Mouse (Mus musculus) CD8-positive naive resting alpha-beta T cell, adult 2 months (primary cell): Measurements from ENCODE around the gene Rnf181.

Source experiments
- DNase-seq, 2 experiments: peaks; one replicate each; pipeline ENCODE4 v3.0.0; 2022; ENCODE audit warnings: low read depth in 2 of 2, low spot score in 2 of 2

Gene Rnf181

DNA sequence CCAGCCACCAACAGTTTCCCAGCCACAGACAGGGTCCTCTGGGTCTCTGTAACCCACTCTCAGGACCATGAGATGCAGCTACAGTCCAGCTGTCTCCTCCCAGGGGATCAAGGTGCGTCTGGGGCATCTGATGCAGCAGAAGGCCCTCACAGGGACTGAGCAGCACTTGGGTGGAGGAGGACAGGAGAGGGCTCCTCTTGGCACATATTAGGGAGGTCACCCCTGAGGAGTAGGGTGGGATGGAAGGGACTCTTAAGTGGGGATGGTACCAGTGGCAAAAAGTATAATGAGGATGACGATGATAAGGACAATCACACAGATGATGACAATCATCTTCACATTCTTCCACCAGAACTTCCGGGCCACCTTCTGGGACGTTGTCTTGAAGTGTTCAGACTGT, 18.5 kb upstream of the Rnf181 start:
- DNase-seq: no peak

- no peak for DNase-seq
Observed at GRCm38 (mm10) chr6:72383952-72384351, 17.2 kb upstream of the Rnf181 start.

- no peak for DNase-seq
Observed at GRCm38 (mm10) chr6:72383142-72383820, 16.5 kb upstream of the Rnf181 start.

DNA sequence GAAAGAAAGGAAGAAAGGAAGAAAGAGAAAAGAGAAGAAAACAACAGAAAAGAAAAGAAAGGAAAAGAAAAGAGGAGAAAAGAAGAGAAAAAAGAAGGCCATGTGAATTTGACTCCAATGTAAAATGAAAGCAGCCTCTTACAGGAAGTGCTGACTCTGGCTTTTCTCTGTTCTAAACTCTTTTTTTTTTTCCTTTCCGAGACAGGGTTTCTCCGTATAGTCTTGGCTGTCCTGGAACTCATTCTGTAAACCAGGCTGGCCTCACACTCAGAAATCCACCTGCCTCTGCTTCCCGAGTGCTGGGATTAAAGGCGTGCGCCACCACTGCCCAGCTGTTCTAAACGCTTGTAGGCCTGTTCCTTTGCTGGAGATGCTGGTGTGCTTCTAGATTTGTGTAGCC, 15.7 kb upstream of the Rnf181 start:
- DNase-seq: no peak

DNA sequence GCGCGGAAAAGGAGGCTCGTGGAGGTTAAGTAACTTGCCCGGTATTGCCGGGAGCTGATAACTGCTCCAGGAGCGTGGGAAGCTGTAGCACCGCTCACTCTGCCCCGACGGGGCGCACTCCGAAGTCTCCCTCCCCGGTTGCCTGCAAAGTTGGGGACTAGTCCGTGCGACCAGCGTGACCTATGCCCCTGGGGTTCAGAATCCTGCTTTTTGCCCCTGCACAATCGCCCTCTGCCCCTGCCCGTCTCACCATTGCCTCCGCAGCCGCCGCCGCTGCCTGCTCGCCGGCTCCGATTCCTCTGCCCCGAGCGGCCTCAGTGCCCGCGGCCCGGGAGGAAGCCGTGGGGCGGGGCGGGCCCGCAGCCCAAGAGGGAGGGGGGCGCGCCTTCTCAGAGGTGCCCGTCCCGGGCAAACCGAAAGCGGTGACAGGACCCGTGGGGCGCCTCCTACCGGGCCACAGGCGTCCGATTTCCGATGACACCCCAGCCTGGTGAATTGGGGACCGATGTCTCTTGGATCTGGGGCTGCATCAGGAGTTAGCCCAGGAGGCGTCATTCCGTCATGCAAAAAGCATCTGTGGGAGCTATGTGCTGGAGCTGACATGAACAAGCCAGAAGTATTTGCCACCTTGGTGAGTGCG, 13.5 kb upstream of the Rnf181 start, which contains the start of gene Vamp5:
TSS of gene Vamp5 (minus strand) at position 338 of the 640 bp plus-strand sequence.
- peak; percentile 84 to 85 for DNase-seq

GRCm38 (mm10) chr6:72379377-72380130, 12.8 kb upstream of the Rnf181 start:
- no peak for DNase-seq

- no peak for DNase-seq
Observed at GRCm38 (mm10) chr6:72378510-72379234, 11.9 kb upstream of the Rnf181 start.

DNA sequence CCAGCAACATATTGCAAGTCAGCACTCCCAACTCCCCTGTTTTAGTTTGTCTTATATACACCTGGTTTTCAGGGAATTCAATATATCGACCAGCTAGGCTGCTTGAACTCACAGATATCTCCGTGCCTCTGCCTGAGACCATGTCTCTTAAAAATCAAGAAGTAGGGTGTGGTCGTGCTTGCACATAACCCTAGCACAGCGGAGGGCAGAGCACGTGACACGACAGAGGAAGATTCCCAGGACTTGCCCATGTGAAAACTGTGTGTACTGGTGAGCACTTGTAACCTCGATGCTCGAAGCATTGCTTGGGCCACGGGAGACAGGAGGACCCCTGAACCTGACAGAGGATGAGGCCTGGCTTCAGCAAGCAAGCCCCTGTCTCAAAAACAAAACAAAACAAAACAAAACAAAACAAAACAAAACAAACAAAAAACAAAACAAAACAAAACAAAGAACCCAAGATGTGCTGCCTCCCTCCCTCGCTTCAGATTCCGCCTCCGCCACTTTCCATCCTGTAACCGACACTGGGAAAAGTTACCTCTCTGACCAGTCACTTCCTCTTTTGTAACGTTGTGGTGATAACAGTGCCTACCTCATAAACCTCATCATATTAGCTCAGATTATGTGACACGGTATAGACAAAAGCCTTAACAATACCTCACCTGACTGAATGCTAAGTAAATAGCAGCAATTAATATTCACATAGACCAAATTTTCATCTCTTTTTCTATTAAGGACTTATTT, 8.2 kb upstream of the Rnf181 start:
- no peak for DNase-seq

DNA sequence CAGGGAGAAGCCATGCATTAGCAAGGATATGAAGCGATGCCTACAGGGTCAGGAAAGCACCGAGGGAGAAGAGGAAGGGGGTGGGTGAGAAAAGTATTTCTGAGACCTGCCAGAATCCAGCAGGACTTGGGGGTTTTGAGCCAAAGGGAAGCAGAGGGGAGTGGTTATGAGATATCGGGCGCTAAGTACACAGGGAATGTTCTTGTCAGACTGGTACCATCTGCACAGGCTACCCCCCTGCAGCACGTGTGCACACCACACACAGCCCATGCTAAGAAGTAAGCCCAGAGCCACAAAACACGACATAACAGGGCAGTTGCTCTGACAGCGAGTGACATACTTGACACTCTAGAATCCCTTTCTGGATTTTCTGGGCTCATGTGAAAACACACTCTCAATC, 7.5 kb upstream of the Rnf181 start:
- DNase-seq: no peak

DNA sequence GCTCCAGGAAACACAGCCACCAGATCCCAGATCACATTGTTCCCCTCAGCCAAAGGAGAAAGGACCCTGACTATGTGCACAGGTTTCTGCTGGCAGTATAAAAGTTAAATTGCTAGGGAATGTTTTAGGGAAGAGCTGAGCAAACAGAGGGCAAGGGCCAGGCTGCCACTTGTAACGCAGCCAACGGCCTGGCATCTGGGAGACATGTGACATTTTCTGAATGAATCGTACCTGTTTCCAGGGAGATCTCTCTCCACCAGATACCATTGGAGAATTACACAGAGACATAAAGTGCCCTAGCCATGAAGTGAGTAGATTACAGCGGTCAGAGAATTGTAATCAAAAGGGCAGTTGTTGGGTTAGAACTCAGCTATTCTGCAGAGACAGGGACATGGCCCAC, 6.4 kb upstream of the Rnf181 start:
- no peak for DNase-seq

DNA sequence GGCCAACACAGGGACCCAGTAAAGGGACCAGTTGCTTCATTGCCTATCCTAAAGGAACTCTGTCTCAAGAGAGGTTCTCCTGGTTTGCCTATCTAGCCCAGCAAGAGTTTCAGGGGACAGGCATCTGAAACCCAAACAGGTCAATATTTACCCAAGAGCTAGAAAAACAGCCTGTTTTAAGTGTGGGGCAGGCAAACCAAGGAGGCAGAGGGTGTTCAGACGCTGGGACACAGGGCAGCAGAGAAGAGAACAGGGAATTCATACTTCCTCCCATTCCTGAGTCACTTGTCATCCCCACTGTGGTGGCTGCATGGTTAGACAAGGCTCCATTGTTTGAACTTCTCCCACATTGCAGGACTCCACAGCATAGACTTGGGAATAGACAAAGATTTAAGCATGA, 4.8 kb upstream of the Rnf181 start:
- DNase-seq: no peak

GRCm38 (mm10) chr6:72371147-72371546, 4.4 kb upstream of the Rnf181 start:
- DNase-seq: no peak

GRCm38 (mm10) chr6:72370091-72370490, 3.3 kb upstream of the Rnf181 start:
- DNase-seq: no peak

- no peak for DNase-seq
Observed at GRCm38 (mm10) chr6:72369557-72369956, 2.8 kb upstream of the Rnf181 start.

GRCm38 (mm10) chr6:72367460-72367974, 761 bp upstream of the Rnf181 start:
- no peak for DNase-seq

GRCm38 (mm10) chr6:72366304-72366703, 452 bp downstream of the Rnf181 start:
- no peak for DNase-seq

DNA sequence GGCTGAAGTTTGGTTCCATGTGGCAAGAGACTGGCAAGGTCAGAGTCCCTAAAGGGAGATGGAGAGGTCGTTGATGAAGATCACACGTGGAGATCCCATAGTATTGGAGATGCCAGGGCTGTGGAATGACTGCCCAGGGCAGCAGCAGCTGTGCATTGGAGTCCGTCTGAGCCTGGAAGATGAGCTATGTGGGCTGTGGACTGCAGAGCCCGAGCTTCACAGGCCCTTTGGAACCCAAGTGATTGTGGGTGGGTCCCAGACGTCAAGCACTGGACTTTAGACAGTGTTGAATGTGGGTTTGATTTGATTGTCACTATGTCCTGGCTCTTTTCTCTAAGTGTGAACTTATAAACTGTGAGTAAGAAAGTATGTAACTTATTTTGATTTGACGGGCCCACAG, 1.8 kb downstream of the Rnf181 start:
- no peak for DNase-seq

DNA sequence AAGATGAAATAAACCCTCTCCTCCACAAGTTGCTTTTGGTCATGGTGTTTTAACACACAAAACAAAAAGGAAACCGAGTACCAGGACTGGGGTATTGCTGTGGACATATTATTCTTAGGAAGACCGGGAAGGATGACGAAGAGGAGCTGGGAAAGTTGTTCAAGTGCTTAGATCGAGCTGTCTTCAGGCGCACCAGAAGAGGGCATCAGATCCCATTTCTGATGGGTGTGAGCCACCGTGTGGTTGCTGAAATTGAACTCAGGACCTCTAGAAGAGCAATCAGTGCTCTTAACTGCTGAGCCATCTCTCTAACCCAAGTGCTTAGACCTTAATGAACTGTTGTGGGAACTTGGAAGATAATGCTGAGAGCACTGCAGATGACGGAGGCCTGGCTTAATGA, 2.7 kb downstream of the Rnf181 start:
- no peak for DNase-seq

DNA sequence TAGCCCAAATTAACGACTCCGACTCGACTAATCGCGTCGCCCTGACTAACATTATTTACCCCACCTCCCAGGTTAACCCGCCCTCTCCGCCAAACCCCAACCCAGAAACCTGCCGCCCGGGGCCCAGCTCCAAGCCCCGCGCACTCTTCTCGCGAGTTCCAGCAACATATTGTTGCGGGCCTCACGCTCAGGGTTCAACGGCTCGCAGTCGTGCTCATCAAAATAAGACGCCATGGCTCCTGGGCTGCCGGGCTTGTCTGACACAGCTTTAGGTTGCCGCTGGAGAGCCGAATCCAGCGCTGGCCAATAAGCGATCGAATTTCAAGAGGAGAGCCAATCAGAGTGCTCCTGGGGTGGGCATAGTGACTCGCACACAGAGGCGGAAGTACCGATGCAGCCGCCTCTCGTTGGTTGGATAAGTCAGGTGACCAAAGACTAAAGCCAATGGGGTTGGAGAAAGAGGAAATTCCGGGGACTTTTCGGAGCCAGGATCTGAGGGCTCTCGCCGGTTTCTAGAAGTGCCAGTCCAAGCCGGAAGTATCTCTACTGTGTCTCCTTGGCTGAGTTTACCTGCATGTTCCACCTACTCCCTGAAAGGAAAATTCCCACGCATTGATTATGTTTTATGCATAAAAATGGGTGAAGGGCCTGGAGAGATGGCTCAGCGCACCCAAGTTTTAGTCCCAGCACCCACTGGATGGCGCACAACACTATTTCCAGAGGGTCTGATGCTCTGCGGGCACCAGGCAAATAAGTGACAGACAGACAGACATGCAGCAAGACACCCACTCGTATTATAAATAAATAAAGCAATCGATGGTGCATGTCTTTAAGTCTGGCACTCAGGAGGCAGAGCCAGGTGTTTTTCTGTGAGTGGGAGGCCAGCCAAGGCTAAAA, 4.4 kb downstream of the Rnf181 start:
- DNase-seq: peak; percentile 94 to 95

DNA sequence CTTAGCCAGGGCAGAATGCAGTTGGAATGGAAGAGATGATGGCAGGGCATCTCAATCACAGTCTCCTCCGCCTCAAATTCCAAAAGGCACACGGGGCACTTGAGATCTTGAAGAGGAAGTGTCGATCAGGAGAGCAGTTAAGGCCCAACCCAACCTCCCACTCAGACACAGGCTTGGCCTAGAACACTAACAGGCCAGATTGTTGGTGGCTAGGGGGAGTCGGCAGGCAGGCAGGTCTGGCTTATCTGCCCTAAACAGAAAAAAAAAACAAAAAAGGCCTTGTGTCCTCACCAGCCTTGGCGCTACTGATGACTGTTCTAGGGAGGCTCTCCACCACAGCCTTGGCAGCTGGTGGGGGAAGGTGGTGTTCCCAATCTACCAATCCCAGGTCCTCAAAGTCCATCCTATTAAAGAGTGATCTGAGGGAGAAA, 5.6 kb downstream of the Rnf181 start:
- no peak for DNase-seq
